Mouse (Mus musculus): Measurements from ENCODE around the gene Chst14. TPM values are rescaled to one million over a fixed set of nuclear protein-coding genes. Genes with fewer than 3 reads are reported as not detected.

Chst14 gene
- polyA plus RNA-seq, 1 experiment = 10.3 TPM

- Histone ChIP-seq H3K27ac (ENCODE audit: insufficient read depth, low read length) (no peak overlapping the region), H3K9me3 (replicated peaks; ENCODE audit: control insufficient read depth, insufficient read depth, low read length, poor library complexity, severe bottlenecking) (no peaks in the 10 kb centered on the region), H3K9ac (ENCODE audit: low read depth, poor library complexity, severe bottlenecking) (peak overlapping the region; percentile 60), H3K27me3 (ENCODE audit: control insufficient read depth, insufficient read depth, low read length, poor library complexity, severe bottlenecking) (0 out of 2 replicates have a peak, but pooled peaks cover 2% of the 10 kb centered on the region), H3K36me3 (ENCODE audit: control insufficient read depth, insufficient read depth, low read length, poor library complexity, severe bottlenecking) (no peaks in the 10 kb centered on the region), H3K4me1 (ENCODE audit: control insufficient read depth, insufficient read depth, low read length) (no peaks in the 10 kb centered on the region), H3K4me3 (ENCODE audit: low read depth, low read length) (peak overlapping the region; percentile 63)
- TF ChIP-seq EP300 (IDR thresholded peaks at IDR 0.05; ENCODE audit: insufficient read depth, low read depth, low read length) (no peak), CTCF (IDR thresholded peaks at IDR 0.05; ENCODE audit: low read depth, low read length) (no peak), POLR2A (IDR thresholded peaks at IDR 0.05; ENCODE audit: insufficient read depth, low read length) (no peak)
Measured at GRCm38 (mm10) chr2:118975855-118976254, 49.6 kb downstream of the Chst14 start.

GRCm38 (mm10) chr2:118976282-118976929 lies 50.1 kb downstream of the Chst14 start:
- no peaks in the 10 kb centered on the region for H3K4me1 ChIP-seq (ENCODE audit: control insufficient read depth, insufficient read depth, low read length)
- H3K36me3 ChIP-seq (ENCODE audit: control insufficient read depth, insufficient read depth, low read length, poor library complexity, severe bottlenecking) = no peaks in the 10 kb centered on the region
- 0 out of 2 replicates have a peak, but pooled peaks cover 2% of the 10 kb centered on the region for H3K27me3 ChIP-seq (ENCODE audit: control insufficient read depth, insufficient read depth, low read length, poor library complexity, severe bottlenecking)
- no peaks in the 10 kb centered on the region for H3K9me3 ChIP-seq (replicated peaks; ENCODE audit: control insufficient read depth, insufficient read depth, low read length, poor library complexity, severe bottlenecking)
- peak overlapping the region; percentile 63 for H3K4me3 ChIP-seq (ENCODE audit: low read depth, low read length)
- no peak overlapping the region for H3K27ac ChIP-seq (ENCODE audit: insufficient read depth, low read length)
- H3K9ac ChIP-seq (ENCODE audit: low read depth, poor library complexity, severe bottlenecking) = peak overlapping the region; percentile 60
- TF ChIP-seq CTCF (IDR thresholded peaks at IDR 0.05; ENCODE audit: low read depth, low read length) = peak; percentile 56
- TF ChIP-seq POLR2A (IDR thresholded peaks at IDR 0.05; ENCODE audit: insufficient read depth, low read length) = no peak

GRCm38 (mm10) chr2:118976941-118977340 lies 50.6 kb downstream of the Chst14 start:
- Histone ChIP-seq H3K4me3 (ENCODE audit: low read depth, low read length) (peak overlapping the region; percentile 63), H3K9ac (ENCODE audit: low read depth, poor library complexity, severe bottlenecking) (peak overlapping the region; percentile 60), H3K4me1 (ENCODE audit: control insufficient read depth, insufficient read depth, low read length) (no peaks in the 10 kb centered on the region), H3K27ac (ENCODE audit: insufficient read depth, low read length) (no peak overlapping the region), H3K9me3 (replicated peaks; ENCODE audit: control insufficient read depth, insufficient read depth, low read length, poor library complexity, severe bottlenecking) (no peaks in the 10 kb centered on the region), H3K27me3 (ENCODE audit: control insufficient read depth, insufficient read depth, low read length, poor library complexity, severe bottlenecking) (0 out of 2 replicates have a peak, but pooled peaks cover 2% of the 10 kb centered on the region), H3K36me3 (ENCODE audit: control insufficient read depth, insufficient read depth, low read length, poor library complexity, severe bottlenecking) (no peaks in the 10 kb centered on the region)
- TF ChIP-seq POLR2A (IDR thresholded peaks at IDR 0.05; ENCODE audit: insufficient read depth, low read length) (no peak), CTCF (IDR thresholded peaks at IDR 0.05; ENCODE audit: low read depth, low read length) (no peak), EP300 (IDR thresholded peaks at IDR 0.05; ENCODE audit: insufficient read depth, low read depth, low read length) (no peak)

- no peaks in the 10 kb centered on the region for H3K9me3 ChIP-seq (replicated peaks; ENCODE audit: control insufficient read depth, insufficient read depth, low read length, poor library complexity, severe bottlenecking)
- no peak overlapping the region for H3K4me3 ChIP-seq (ENCODE audit: low read depth, low read length)
- H3K27me3 ChIP-seq (ENCODE audit: control insufficient read depth, insufficient read depth, low read length, poor library complexity, severe bottlenecking) = 0 out of 2 replicates have a peak, but pooled peaks cover 2% of the 10 kb centered on the region
- no peaks in the 10 kb centered on the region for H3K36me3 ChIP-seq (ENCODE audit: control insufficient read depth, insufficient read depth, low read length, poor library complexity, severe bottlenecking)
- no peak overlapping the region for H3K9ac ChIP-seq (ENCODE audit: low read depth, poor library complexity, severe bottlenecking)
- no peak for TF ChIP-seq POLR2A (IDR thresholded peaks at IDR 0.05; ENCODE audit: insufficient read depth, low read length)
- peak; percentile 23 for TF ChIP-seq CTCF (IDR thresholded peaks at IDR 0.05; ENCODE audit: low read depth, low read length)
- H3K4me1 ChIP-seq (ENCODE audit: control insufficient read depth, insufficient read depth, low read length) = no peaks in the 10 kb centered on the region
- H3K27ac ChIP-seq (ENCODE audit: insufficient read depth, low read length) = no peak overlapping the region
Measured at GRCm38 (mm10) chr2:118978064-118978463, 51.8 kb downstream of the Chst14 start.

Other genes starting within 250 kb of the Chst14 start
- gene Ankrd63, start 222.5 kb upstream of the Chst14 start, polyA plus RNA-seq (2011; ENCODE audit: insufficient read depth, insufficient read length, low read depth, missing spikeins) = not detected in 2 replicates
- gene Plcb2, start 198.1 kb upstream of the Chst14 start, polyA plus RNA-seq (2011; ENCODE audit: insufficient read depth, insufficient read length, low read depth, missing spikeins) = not detected in 2 replicates
- 3.6 and 3.8 TPM in 2 replicates for gene Inafm2, start 180.7 kb upstream of the Chst14 start, polyA plus RNA-seq (2011; ENCODE audit: insufficient read depth, insufficient read length, low read depth, missing spikeins)
- 0.38 and 0.51 TPM in 2 replicates for gene Ccdc9b, start 163.8 kb upstream of the Chst14 start, polyA plus RNA-seq (2011; ENCODE audit: insufficient read depth, insufficient read length, low read depth, missing spikeins)
- gene Phgr1, start 153.7 kb upstream of the Chst14 start, polyA plus RNA-seq (2011; ENCODE audit: insufficient read depth, insufficient read length, low read depth, missing spikeins) = not detected in 2 replicates
- not detected in 2 replicates for gene Disp2, start 146.8 kb upstream of the Chst14 start, polyA plus RNA-seq (2011; ENCODE audit: insufficient read depth, insufficient read length, low read depth, missing spikeins)
- 119 and 127 TPM in 2 replicates for gene Knstrn, start 112.5 kb upstream of the Chst14 start, polyA plus RNA-seq (2011; ENCODE audit: insufficient read depth, insufficient read length, low read depth, missing spikeins)
- 28.7 and 30.3 TPM in 2 replicates for gene Ivd, start 64.5 kb upstream of the Chst14 start, polyA plus RNA-seq (2011; ENCODE audit: insufficient read depth, insufficient read length, low read depth, missing spikeins)
- 12.2 and 14.1 TPM in 2 replicates for gene Bahd1, start 26.1 kb upstream of the Chst14 start, polyA plus RNA-seq (2011; ENCODE audit: insufficient read depth, insufficient read length, low read depth, missing spikeins)
- gene Ccdc32, start 102.9 kb downstream of the Chst14 start, polyA plus RNA-seq (2011; ENCODE audit: insufficient read depth, insufficient read length, low read depth, missing spikeins) = 8.7 and 9.2 TPM in 2 replicates
- gene Rpusd2, start 108.3 kb downstream of the Chst14 start, polyA plus RNA-seq (2011; ENCODE audit: insufficient read depth, insufficient read length, low read depth, missing spikeins) = 16.2 and 16.8 TPM in 2 replicates
- gene Knl1, start 120.6 kb downstream of the Chst14 start, polyA plus RNA-seq (2011; ENCODE audit: insufficient read depth, insufficient read length, low read depth, missing spikeins) = 90.2 and 96.0 TPM in 2 replicates
- gene Rad51, start 186.3 kb downstream of the Chst14 start, polyA plus RNA-seq (2011; ENCODE audit: insufficient read depth, insufficient read length, low read depth, missing spikeins) = 117 and 128 TPM in 2 replicates
- 22.0 and 25.4 TPM in 2 replicates for gene Rmdn3, start 230.5 kb downstream of the Chst14 start, polyA plus RNA-seq (2011; ENCODE audit: insufficient read depth, insufficient read length, low read depth, missing spikeins)
- gene Gchfr, start 241.3 kb downstream of the Chst14 start, polyA plus RNA-seq (2011; ENCODE audit: insufficient read depth, insufficient read length, low read depth, missing spikeins) = 2.2 and 6.0 TPM in 2 replicates
- 0.21 TPM in 1 of 2 replicates, not detected in the other for gene Gm14137, start 248.0 kb downstream of the Chst14 start, polyA plus RNA-seq (2011; ENCODE audit: insufficient read depth, insufficient read length, low read depth, missing spikeins)

All from ES-Bruce4 (cell line).